Mouse (Mus musculus) kidney, adult 8-10 months (tissue): Measurements from ENCODE around the gene Hmgcs1.
A peak's percentile ranks its signal among the peaks of the same experiment; 100 is the strongest.
"Not testable (repeated sequence)": the region's sequence is repeated elsewhere in the genome, so short reads cannot be mapped to it uniquely, and the experiment has no call there.

Experiments used
- DNase-seq, 2 experiments: peaks; one replicate each; pipeline ENCODE4 v3.0.0; 2022

The Hmgcs1 gene

DNA sequence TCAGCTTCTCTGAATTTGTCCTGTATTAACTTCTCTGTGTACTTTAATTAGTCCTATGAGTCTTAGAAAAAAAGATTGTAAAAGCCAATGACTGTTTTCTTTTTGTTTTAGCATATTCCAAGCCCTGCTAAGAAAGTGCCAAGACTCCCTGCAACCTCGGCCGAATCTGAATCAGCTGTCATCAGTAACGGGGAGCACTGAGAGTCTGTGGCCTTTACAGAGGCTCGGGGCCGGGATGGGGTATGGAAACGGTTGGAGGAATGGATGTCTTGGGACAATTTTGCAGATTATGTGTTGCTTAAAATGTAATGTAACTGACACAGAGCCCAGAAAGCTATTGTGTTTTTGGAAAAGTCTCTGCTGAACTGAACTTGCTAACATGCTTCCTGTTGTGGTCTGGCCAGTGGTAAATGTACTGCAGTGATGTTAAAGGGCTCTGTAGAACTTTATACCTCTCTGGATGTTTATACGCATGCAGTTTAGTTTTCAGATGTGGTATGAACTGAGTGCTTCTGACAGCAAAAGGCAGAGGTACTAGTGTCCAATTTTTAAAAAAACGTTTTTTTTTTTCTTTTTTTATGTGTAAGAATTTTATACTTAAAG is 16.2 kb downstream of the Hmgcs1 start:
- not testable (repeated sequence) for DNase-seq

DNA sequence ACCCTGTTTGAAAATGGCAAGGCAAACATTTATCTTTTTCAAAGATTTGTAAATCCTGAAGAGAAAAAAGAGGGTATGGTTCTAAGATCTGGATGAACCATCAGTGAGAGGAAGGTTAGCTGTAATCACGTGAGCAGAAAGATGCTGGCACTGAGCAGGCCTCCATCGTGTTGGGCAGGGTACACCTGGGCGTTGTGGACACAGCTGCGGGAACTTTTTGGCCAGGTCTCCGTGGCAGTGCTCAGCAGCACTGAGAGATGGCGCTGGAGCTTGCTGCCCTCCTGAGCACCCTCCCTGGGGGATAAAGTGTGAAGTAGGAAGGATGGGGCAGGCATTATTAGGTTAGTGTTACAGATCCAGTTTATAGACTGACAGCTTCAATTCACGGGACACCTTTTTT is 16.8 kb downstream of the Hmgcs1 start:
- DNase-seq: no peak

- peak in 1 of 2 experiments; percentile 45 for DNase-seq
Measured at GRCm38 (mm10) chr13:119707906-119708305, 17.7 kb downstream of the Hmgcs1 start.

GRCm38 (mm10) chr13:119708941-119709340 is 18.8 kb downstream of the Hmgcs1 start:
- no peak for DNase-seq

DNA sequence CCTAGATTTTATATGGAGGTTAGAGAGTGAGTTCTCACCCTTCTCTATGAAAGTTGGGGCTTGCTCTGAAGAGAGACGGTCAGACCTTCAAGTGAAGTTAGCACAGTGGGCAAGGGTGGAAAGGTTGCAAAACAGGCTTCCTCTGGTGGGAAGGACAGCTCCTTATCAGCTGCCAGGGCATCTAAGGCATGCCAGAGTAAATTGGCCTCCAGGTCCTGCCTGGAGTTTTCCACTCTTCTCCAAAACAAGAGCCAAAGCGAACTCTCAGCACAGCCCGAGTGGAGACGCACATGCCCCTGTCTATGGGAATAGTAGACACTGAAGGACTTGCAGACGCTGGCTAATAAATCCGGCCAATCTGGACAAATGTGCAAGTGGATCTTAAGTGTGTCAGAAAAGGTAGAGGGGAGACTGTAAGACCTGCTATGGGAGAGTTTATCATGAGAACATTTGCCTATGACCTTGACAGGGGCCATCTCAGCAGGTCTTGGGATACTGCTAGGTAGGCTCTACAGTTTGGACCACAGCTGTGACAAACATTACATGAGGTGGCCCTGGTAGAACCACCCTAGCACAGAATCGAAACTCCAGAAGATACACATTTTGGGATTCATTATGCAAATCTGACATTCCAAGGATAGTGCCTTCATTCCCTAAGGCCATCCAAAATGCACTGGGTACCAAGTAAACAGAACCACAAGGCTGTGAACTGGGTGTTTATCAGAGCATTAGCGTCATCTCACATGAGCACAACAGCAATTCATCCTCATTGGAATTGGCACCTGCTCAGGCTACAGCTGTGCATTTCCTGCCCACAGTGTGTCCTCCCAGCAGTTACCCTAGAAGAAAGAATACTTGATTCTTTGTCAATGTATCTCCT is 19.4 kb downstream of the Hmgcs1 start:
- no peak for DNase-seq

- DNase-seq: no peak
Measured at GRCm38 (mm10) chr13:119710268-119710610, 20.1 kb downstream of the Hmgcs1 start.

DNA sequence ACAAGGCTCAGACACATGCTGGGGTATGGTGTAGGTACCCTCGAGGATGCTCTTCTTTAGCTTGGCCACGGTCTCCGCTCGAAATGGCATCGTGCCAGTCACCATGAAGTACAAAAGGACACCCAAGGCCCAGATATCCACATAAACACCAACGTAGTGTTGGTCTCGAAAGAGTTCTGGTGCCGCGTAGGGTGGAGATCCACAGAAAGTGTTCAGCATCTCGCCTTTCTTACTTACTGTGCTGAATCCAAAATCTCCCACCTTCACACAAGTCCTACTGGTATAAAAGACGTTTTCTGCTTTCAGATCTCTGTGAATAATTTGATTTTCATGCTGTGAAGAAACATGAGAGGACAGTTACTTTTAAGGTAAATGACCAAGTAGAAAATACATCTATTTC is 22.3 kb downstream of the Hmgcs1 start:
- DNase-seq: no peak

DNA sequence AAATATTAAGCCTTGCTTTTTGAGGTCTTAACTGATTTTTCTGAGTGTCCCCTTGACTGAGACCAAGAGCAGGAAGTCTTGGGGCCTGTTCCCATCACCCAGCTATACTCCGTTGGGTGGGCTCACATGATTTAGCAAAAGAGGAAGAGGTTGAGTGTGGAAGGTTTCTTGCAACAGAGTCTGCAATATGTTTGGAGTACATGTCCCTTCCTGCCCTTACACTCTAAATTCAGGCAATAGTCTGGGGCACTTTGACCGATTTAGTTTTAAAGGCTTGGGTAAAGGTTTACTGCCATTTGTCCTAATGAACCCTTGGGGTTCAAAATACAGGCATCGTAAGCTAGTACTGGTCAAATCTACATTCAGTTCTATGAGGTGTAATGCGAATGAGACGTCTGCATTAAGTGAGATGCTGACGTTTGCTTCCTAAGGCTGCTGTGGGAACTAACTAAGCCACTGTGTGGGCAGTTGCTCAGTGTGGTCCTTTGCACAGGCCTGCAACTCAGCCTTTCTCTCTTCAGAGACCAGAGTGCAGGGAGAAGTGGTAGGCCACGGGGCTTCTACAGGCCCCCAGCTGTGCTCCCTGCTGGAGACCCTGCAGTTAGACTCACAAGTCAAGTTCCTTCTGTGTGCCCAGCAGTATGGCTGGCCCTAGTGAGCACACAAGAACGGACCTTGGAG is 23.1 kb downstream of the Hmgcs1 start:
- DNase-seq: no peak

DNA sequence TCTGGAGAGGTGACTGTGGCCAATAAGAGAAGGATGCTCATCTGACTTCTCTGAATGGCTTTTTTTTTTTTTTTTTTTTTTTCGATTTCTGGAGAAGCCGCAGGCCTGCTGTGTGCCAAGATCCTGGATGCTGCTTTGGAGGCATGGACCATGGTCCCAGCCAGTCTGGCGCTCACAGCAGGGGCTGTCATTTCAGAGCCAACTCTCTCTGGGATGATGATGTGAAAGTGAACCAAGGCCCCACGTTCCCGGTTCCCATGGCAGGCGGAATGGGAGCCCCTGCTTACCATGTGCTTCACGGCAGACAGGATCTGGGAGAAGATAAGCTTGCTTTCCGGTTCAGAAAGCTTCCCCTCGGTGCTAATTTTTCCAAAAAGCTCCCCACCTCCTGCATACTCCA is 23.6 kb downstream of the Hmgcs1 start:
- DNase-seq: no peak

GRCm38 (mm10) chr13:119716105-119716504 is 25.9 kb downstream of the Hmgcs1 start:
- DNase-seq: no peak

- no peak for DNase-seq
Measured at GRCm38 (mm10) chr13:119722447-119722846, 32.3 kb downstream of the Hmgcs1 start.

- DNase-seq: no peak
Measured at GRCm38 (mm10) chr13:119723368-119723767, 33.2 kb downstream of the Hmgcs1 start.

DNA sequence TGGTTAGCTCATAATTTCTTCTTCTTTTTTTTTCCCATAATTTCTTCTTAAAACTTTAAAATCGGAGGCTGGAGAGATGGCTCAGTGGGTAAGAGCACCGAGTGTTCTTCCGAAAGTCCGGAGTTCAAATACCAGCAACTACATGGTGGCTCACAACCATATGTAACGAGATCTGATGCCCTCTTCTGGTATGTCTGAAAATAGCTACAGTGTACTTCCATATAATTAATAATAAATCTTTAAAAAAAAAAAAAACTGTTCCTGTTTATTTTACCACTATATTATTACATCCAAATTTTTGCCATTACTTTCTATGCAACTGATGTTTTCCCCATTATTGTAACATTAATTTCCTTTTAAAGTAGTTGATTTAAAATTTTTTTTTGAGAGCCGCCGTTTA is 34.4 kb downstream of the Hmgcs1 start:
- no peak for DNase-seq

DNA sequence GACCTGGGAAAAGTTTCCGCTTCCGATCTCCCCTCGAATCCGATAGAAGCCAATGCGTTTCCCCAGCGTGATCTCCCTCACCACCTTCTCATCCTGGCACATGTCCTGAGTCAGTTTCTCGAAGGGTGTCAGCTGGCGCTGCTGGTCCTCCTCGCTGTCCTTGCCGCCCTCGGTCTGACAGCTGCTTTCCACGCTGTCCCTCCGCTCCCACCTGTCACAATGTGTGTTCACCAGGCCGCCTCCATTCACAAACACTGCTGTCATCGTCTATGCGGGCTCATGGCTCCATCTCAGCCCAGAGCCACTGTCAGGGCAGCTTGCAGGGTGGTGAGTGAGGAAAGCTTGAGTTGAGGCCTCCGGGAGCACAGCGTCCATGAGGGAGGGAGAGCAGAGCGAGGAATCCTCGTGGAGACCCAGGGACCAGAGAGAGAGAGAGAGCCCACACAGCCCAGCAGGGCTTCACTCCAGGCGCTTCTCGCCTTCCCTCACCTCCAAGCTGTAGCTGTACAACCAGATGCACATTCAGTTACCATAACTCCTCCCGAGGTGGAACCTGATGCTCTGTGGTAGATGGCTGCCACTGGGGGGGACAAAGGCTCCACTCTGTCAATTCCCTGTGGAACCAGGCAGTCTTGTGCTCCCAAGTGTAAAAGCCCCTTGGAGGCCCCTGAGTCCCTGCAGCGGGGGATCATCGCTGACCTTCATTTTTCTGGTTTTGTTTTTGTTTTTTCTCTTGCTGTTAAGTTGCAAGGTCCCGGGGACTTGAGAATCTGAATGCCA is 37.6 kb downstream of the Hmgcs1 start:
- no peak for DNase-seq

DNA sequence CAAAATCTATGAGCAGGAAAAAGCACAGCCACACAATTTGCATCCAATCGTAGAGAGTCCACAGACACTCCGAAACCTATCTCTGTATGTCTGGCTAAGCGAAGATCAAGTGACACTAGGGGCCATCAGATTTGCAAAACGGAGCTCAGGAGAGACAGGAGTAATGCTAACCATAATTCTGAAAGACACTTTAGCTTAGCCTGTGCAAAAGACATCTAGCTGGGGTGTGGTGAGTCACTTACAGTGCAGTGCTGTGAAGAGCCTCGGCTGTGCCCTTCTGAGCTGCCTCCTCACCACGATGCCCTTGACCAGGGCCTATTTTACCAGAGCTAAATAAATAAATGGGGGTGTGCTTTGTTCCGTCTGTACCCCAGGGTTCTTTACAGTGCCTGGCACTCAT is 39.2 kb downstream of the Hmgcs1 start:
- DNase-seq: no peak

DNA sequence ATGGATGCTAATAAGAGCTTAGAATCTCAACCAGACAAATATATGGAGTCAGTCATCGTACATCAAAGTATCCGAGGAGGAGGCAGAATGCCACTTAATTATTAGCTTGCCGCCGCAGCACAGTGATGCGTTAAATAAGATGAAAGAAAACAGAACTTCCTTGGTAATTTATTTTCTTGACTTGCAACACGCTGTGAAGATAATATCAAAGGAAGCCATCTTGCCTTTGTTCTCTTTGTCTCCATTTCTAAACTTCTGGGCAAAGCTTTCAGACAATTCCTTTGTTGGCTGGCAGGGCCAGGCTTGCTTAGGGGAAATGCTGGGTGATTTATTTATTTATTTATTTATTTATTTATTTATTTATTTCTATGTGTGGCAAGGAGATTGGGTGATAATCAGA is 41.3 kb downstream of the Hmgcs1 start:
- DNase-seq: no peak

- no peak for DNase-seq
Measured at GRCm38 (mm10) chr13:119741390-119742237, 51.4 kb downstream of the Hmgcs1 start.

GRCm38 (mm10) chr13:119742711-119743415 is 52.7 kb downstream of the Hmgcs1 start:
- no peak for DNase-seq

GRCm38 (mm10) chr13:119743470-119743869 is 53.3 kb downstream of the Hmgcs1 start:
- DNase-seq: no peak

- no peak for DNase-seq
Measured at GRCm38 (mm10) chr13:119746930-119747329, 56.8 kb downstream of the Hmgcs1 start.

GRCm38 (mm10) chr13:119753859-119754634 is 63.9 kb downstream of the Hmgcs1 start:
- no peak for DNase-seq
